Mouse (Mus musculus) fat pad, adult 2 months (tissue): Measurements from ENCODE around the gene Hspbap1.

Experiments used
- DNase-seq: peaks from one replicate; pipeline ENCODE4 v3.0.0-alpha.2; 2011; ENCODE audit warnings: low read depth, low spot score; ENCODE audit errors: extremely low read depth

The Hspbap1 gene

DNA sequence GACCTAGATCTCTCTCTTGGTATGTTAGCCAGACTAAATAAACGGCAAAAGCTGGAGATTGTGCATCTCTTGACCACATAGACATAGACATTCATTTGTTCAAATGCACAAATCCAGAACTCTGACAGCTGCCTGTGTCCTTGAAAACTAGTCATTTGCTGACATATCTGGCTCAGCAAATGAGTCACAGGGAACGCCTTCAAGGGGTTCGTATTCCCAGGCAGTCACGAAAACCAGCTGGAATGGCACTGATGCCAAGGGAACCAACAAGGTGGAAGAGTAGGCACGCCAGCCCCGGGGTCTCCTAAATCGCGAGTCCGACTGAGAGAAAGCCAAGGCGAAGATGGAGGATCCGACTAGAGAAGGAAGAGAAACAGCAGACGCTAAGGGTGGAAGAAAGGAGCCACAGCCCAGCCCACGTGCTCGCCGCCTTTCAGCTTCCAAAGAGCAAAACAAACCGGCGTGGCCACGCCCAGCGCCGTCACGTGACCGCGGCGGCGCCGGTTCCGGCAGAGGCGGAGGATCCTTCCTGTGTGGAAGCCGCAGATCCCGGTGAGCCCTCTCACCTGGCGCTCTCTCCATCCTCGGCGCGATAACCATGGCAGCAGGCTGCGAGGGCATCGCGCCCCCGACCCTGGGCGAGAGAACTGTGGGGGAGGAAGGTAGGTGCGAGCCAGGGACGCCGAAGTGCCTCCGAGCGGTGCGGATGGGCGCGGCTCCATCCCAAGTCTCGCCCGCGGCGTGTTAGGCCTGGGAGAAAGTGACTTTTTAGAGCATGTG, at the start of gene Hspbap1:
Gene Hspbap1, plus strand, starts transcription at position 498 of the 780 bp plus-strand sequence.
- DNase-seq, result no peak

DNA sequence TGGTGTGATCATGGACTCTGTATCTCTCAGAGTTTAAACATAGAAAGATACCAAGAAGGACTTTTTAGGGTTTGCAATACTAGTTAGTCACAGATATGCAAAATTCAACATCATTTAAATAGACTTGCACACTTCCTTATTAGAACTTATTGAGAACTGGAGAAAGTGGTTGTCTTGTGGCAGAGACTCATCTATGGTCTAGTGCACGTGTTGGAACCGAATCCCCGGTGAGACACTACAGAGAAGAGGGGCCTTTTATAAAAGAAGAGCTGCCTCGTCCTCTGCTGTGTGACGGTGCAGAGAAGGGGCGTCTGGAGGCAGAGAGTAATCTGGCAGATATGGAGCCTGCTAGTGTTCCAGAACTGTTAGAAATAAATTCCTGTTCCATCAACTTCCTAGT, 45.6 kb upstream of the Hspbap1 start:
- DNase-seq, result no peak

DNA sequence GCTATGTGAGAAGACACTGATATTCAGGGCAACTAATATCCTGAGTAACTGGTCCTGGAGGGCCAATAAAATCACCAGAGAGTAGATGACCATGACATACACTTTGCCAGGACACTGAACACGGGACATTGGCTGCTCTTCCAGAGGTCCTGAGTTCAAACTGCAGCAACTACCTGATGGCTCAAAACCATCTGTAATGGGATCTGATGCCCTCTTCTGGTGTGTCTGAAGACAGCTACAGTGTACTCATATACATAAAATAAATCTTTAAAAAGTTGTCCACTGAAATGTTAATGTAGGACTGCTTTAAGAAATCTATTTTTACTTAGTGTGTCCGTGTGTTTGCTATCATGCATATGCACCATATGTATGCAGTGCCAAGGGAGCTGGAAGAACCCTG, 43.6 kb upstream of the Hspbap1 start:
- no peak for DNase-seq

DNA sequence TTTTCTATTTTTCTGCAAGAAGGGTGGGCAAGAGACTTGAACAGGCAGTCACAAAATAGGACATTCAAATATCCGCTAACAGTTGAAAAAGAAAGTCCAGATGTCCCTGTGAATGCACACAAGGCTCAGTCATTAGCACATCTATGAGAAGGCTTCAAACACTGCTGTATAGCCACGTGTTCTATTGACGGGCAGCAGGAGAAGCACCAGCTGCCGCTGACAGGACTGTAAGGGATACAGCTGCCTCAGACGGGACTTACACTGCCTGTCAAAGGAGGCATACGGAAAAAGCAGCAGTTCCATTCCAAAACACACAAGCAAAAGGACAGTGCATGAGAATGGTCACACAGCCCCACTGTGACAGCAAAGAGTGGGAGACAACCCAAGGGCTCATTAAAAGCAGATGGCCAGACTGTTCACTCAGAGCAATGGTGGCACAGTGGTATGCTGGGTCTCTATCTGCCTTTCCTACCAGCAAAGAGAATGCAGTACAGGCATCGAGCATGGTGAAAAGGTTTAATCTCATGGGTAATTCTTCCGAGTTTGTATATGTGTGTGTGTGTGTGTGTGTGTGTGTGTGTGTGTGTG, 40.9 kb upstream of the Hspbap1 start:
- DNase-seq, result no peak

DNA sequence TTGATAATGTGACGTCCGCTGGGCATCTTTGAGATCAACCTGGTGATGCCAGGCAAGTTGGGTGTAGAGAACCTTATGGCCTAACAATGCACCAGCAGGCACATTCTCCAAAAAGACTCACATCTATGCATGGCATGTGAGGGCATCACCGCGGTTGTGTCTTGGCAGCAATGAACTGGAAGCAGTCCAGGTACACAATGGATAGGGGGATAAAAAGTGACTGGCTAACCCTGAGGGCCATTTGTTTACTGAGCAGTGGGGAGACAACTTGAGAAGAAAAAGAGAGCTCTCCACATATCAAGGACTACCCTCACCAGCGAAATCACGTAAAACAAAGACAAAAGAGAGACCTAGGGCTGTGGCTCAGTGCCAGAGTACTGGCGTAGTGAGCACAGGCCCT, 38.1 kb upstream of the Hspbap1 start:
- no peak for DNase-seq

DNA sequence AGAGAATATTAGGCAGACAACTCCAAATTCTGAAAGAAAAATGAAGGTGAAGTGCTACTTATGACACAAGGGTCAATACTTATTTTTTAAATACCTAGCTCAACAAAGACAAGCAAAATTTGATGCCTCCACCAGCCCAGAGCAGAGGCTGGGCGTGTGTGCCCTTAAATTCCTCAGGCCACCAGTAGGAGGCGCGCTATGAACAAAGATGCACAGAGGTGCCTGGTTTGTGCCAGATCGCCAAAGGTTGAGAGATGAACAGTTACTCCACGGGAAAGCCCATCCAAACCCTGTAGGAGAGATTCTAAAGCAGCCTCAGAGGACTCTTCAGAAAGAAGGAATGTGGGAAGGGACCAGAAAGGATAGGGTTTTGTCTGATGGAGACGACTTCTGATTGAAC, 36.1 kb upstream of the Hspbap1 start:
- no peak for DNase-seq

DNA sequence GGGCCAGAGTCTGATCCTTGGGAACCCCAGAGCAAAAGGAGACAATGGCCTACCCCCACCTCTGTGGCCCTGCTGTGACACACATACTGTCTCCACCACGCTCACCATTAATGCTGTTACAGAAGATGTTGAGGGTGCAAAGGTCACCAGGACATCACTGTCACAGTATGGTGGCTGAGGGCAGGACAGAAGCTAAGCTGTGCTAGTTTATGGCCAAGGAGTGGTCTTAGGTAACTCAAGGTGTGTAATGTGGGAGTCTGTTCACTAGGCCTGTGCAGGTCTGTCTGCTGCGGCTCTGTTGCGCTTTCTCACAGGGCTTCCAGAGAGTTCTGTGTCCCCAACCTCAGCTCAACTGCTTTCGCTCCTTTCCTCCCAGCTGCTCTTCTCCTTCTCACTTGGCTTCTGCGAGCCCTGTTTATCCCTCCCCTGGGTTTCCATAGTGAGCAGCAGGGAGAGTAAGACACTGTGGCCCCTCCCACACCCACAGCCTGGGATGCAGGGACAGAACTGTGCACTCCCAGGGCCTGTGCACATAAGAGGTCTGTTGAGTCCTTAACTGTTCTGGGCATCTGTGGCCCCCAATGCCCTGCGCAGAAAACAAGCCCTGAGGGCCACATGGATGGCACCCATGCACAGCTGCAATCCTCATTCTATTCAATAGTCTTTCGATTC, 31.9 kb upstream of the Hspbap1 start:
- DNase-seq, result no peak

DNA sequence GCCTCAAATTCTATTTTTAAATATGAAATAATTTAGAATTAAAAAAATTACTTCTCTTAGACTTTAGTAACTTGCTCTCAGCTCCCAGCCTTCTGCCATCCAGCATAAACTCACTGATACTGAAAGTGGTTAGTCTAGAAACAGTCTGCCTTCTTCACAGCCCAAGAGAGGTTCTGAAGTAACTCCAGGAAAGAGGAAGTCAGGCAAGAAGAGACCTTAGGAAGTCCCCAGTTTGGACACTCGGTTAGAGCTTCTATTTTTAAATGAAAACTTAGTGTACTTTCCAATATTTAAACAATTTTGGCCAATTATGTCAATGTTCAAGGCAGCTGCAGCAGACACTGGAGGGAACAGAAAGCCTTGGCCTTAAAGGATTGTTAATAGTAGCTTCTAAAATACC, 30.6 kb upstream of the Hspbap1 start:
- no peak for DNase-seq

DNA sequence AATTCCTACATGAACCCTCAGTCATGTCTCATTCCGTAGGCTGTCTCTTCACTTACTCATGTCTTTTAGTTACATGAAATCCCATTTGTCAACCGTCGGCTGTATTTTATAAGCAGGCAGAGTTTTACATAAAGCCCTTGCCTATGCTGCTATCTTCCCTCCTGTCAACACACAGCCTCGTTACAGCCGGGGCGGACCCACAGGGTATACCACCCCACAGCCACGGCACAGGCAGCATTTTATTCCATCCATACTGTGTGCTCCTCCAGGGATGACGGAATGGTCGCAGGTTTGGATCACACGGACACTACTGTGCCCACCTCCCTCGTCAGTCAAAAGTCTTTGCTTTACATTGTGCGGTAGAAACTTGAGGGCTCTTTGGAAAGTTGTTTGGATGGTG, 29.8 kb upstream of the Hspbap1 start:
- no peak for DNase-seq

DNA sequence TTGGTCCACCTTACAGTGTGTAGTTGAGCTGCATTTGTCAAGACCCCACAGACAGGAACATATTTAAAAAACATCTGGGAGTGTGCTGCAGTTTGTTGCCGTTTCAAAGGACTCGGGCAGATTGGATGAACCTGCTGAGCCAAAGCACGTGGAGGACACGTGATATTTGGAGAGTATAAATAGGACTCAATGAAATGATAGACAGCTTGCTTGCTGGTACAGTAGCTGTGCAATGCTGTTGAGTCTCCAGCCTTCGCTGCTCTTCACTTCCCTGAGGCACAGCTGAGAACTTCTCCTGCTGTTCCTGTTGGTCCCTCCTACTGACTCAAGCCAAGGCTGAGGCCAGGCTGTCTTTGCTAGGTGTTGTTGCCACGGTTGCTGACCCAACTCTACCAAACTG, 29.2 kb upstream of the Hspbap1 start:
- no peak for DNase-seq

DNA sequence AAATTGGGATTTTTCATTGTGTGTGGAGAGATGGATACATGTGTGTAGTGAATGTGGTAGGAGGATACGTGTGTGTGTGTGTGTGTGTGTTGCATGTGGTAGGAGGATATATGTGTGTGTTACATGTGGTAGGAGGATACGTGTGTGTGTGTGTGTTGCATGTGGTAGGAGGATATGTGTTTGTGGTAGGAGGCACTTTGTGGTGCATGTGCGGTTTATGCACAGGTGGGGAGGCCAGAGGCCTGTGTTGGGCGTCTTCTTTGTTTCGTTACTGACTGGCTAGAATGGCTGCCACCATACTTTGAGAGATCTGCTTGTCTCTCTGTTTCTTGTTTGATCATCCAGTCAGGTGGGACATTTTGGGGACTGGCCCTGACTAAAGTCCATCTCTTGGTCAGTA, 28.6 kb upstream of the Hspbap1 start:
- DNase-seq, result no peak

DNA sequence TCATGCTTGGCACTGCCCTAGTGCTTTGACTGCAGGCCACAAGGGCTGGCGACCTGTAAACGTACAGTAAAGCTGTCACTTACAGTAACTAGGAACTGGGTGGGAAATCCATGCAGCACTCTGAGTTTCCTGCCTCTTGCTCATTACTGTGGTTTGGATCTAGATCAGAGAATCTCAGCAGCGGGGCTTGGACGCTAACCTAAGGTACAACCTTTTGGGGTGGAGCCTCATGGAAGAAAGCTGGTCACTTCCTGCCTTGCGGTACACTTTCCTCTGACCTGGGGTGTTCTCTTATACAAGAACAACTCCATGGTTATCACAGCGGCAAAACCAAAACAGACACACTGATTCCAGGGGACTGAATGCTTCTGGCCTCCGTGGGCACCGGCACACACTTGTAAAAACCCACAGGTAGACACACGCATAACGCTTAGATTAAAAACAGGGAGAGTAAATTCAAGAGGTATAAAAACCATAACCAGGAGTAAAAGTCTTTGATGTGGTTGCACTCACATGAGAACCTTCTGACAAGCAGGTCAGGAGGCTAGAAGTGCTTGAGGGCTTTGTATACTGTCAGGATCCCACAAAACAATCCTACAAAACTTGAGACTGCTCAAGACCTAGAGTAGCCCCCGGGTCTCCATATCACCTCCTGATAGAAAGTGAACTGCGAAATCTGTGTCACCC, 27.8 kb upstream of the Hspbap1 start:
- no peak for DNase-seq

DNA sequence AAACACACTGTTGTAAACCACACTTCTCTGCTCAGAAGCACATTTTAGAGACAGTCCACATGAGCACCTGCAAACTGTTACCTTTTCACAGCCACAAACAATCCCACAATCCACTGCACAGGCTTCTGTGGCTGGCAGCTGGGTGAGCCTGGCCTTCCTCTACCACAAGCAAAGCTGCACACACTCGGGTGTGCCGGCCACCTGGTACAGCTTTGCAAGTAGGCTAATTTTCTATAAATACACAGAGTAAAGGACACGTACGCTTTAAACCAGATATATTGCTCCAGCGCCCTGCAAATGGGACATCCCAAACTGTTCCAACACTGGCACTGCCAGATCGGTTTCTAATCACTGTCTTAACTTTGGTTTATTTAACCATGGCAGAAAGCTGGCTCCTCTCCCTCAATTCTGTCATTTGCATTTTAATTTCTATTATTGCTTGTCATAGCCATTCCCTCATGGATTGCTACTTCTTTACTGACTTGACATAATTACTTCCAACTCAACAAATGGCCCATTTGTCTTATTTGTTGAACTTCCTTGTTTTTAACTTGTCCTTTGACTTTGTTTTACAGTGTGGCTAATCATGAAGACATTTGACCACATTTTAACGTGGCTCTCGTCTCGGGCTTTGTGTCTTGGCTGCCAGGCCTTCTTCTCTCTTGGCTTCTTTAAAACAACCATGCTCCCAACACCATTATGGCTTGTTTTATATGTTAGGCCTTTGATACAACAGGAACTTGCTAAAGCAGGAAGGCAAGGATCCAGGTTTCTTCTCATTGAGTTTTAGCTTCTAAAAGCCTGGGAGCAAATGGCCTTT, 22.5 kb upstream of the Hspbap1 start:
- DNase-seq, result no peak

DNA sequence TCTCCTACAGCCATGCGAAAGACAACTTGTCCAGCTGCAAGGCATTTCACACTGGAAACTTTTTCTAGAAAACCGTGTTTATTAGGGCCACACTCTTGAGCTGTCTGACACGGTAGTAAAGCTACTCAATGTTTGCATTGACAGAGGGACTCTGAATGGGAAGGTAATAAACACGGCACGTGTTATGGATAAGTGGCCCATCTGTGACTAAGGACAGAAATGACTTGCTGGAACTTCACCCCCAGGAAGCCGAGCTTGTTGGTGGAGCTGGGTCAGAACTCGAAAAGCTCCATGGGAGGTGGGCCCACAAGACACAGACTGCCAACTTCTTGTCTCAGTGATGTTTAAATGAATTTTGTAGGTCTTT, 22.0 kb upstream of the Hspbap1 start:
- DNase-seq, result no peak

DNA sequence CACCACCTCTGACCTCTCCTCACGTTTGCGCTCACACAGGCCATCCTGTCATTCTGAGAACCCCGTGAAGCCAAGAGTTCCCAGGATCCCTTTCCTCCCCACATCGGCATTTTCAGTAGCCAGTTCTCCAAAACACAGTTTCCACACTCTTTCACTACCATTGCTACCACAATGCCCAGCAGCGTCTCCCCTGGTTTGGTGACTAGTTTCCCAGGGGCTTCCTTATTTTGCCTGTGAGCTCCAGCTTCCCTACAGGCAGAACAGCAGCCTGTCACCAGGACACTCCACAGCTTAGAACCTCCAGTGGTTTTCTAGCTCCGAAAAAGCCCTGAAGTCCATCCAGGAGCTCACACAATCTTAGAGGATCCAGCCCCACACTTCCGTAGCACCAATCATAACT, 20.8 kb upstream of the Hspbap1 start:
- no peak for DNase-seq

DNA sequence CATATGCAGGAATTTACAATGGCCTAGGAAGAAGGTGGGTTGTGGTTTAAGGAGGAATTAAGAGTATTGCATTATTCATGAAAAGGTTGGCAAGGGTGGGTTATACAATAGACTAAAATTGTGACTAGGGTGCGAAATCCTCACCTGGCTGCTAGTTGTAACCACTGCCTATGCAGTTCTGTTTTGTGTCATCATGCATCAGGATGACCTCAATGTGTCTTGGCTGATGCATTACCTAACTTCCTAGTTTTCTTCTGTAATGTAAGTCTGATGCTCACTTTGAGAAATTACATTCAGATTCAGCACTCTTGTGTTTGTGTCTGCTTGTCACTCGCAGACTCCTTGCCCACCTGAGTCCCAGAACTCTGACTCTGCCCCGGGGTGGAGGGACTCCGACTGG, 18.3 kb upstream of the Hspbap1 start:
- DNase-seq, result no peak

DNA sequence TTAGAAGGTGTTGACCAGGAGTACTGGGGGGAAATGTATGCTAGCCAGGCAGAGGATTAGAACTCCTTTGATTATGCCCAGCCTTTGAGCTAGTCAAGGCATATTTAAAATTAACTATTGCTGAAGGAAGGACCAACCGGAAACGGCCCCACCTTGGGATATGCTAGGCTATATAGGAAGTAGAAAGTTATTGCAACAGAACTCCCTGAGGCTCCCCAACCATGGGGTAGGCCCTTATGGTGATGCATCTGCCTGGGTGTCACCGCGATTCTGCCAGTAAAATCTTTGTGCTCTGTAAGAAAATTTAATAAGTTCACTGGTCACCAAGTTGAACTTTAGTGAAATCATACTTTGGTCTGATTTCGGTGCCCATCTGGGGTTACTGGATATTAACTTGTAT, 16.2 kb upstream of the Hspbap1 start:
- no peak for DNase-seq

DNA sequence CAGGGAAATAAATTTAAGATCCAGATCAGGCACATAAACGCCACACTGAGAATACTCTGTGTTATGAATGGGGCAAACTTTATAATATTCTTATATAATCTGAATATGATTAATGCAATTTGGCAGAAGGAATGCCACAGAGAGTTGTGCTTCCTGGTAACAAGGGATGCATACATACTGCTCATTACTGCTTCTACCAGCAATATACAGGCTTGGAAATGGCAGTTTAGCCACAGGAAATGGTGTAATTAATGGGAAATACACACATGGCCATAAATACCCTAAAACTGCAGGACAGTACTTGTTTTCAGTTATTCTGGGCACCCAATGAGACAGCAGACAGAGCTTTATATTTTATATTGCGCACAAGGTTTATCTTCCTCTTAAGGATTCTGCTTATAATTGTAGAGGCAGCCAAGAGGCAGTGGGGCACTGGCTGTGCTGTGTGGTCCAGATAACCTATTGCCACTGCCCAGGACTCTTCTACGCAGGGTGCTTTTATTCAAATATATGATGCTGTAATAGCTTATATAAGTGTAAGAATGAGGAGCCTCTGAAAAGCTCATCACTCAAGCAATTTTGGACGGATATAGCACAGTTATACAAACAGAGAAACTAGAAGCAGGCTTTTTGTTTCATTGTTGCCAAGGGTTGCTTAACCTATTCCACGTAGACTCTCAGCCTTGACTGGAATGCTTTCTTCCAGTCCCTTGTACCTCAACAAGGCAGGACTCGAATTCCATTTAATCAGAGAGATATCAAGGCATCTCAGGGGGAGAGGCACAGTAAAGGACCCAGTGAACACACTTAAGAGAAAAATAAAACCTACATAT, 14.5 kb upstream of the Hspbap1 start:
- no peak for DNase-seq

DNA sequence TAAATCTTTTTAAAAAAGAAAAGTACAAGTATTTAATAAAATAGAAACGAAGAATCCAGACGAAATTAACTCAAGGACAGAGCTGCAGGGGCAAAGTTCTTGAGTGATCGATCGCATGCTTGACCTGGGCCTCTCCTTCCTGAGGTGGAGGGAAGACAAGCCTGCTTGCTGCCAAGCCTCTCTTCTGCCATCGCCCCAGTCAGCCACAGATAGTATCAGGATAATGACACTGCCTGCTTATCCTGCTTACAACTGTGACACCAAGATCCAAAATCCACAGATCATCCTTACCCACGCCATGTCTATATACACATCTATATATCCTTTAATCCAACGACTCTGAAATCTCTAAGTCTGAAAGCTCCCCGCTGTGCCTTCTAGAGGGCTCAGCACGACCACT, 13.5 kb upstream of the Hspbap1 start:
- DNase-seq, result no peak

DNA sequence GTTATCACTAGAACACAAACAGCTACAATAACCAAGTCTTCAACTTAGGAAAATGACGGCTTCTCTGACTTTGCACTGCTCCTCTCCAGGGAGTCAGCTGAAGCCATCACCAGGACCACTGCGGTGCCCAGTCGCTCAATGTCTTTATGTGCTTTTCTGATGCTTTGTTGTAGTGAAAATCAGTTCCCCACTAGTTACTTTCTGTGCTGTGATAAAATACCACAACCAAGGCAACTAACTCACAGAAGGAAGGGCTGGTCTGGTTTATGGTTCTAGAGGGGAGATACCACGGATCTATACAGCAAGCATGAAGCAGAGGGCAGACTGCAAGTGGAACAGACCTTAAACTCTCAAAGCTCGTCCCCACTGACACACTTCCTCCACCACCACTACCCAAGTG, 10.8 kb upstream of the Hspbap1 start:
- DNase-seq, result no peak
